Mouse (Mus musculus) lung, postnatal 14 days (tissue): ENCODE measurements around the gene Sparc.

Experiments
- DNase-seq: peaks from one replicate; pipeline ENCODE4 v3.0.0; 2021

The Sparc gene

GRCm38 (mm10) chr11:55404659-55405457 is 18.1 kb downstream of the Sparc start:
- DNase-seq: no peak

DNA sequence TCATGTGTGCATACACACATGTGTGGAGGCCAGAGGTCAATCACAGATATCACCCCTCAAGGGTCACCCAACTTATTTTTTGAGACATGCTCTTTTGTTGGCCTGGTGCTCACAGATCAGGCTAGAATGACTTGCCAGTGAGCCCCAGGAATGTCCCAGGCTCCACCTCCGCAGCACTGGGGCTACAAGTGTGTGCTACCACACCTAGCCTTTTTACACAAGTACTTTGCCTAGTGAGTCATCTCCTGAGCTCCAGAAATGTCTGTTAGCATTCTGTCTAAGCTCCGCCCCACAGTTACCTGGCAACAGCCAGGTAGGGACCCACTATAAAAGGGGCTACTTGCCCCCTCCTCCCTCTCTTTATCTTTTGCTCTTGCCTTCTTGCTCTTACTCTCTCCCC is 22.1 kb downstream of the Sparc start:
- DNase-seq: no peak

DNA sequence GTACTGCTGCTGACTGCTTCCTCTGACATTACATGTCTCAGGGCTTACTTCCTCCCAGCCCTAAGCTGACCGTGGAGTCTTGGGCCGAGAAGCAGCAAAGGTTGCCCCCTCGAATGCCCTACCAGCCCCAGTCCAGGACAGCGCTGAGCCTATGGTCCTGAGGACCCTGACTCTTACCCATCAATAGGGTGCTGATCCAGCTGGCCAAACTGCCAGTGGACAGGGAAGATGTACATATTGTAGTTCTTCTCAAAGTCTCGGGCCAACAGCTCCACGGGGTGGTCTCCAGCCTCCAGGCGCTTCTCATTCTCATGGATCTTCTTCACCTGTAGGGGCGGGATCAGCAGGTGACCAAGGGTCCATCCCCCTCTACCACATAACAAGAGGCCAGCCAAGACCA is 24.6 kb downstream of the Sparc start:
- no peak for DNase-seq

DNA sequence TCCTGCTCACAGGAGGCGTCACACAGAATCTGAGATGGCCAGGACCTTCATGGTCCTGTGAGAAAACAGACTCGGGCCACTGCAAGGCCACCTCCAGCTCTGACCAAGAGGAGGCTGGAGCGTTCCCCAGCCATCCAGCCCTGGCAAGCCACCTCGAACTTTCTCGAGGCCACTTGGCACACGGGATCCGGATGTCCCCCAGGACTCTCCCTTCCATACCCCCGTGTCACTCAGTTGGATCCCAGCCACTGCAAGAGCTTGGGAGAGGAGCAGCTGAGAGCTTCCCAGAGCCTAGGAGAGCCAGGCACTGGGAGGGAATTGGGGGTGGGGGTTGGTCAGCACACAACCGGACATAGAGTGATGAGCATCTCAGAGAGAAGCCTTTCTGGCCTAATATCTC is 25.5 kb downstream of the Sparc start:
- no peak for DNase-seq

GRCm38 (mm10) chr11:55397036-55397435 is 25.9 kb downstream of the Sparc start:
- DNase-seq: no peak

DNA sequence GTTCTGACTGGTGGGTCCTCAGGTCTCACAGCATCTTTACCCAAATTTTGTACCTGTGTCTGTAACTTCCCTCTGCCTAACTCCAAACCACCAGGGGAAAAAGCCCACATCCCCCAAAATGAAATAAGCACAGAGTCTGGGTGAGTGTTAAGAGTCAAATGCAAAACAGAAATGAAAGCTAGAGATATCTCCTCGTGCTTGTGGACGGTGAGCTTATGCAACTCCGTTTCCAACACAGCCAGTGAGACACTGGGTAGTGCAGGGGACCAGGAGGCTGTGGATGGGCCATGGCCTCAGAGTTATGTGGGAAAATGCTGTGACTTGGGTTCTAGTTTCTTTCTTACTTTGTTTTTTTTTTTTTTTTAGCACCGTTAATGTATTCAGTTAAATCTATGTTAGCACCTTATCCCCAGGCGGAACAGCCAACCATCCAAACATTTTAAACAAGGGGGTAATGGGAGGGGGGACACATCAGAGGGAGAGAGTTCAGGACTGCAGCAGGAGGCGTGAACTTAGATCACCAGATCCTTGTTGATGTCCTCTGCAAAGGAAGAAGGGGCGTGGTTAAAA is 27.8 kb downstream of the Sparc start:
- DNase-seq: no peak

GRCm38 (mm10) chr11:55394592-55394991 is 28.4 kb downstream of the Sparc start:
- DNase-seq: no peak

- DNase-seq: no peak
Observed at GRCm38 (mm10) chr11:55392474-55392873, 30.5 kb downstream of the Sparc start.

DNA sequence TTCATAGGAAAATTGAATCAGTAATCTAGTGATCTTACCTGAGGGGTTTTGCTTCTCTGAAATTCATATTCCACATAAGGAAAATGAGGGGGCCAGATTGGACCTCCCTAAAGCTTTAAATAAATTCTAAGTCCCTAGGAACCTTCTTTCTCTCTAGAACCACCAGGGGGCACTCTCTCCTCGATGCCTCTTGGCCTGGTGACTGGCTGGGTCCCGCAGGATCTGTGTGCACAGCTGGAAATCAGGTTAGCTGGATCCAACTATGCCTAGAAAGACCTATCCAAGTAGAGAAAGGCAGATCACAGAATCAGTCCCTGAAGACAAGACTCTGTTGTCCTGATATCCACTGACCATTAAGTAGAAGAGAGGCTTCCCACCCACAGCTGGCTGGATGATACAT is 33.2 kb downstream of the Sparc start:
- DNase-seq: peak; percentile 79

- DNase-seq: no peak
Observed at GRCm38 (mm10) chr11:55387576-55387975, 35.4 kb downstream of the Sparc start.

DNA sequence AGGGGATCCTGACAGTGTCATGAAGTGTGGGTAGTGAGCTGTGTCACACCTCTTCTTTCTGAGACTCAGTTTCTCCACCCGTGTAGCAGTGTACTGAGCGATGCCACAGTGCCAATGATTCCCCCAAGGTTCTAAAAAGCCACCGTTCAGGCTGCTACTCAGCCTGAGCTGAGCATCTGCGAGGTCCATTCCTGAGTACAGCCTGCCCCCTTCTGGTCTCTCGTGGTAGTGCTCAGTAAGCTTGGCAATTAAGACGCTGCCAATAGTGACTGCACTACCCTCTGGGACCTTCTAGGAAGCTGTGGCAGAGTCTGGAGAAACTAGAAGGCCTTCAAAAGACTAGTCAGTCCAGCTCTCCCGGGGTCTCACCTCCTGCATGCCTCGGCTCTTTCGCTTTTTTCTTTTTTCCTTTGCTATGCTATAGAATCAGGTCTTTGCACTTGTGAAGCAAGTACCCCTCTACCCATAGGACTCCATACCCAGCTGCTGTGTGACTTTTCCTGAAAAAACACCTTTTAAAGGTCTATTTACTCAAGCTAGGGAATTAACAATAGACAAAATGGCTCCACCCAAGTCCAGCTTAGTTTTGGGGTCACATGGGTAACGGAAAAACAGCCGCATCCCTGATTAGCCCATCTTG is 36.4 kb downstream of the Sparc start:
- peak; percentile 93 for DNase-seq

- DNase-seq: no peak
Observed at GRCm38 (mm10) chr11:55383463-55384045, 39.4 kb downstream of the Sparc start.

DNA sequence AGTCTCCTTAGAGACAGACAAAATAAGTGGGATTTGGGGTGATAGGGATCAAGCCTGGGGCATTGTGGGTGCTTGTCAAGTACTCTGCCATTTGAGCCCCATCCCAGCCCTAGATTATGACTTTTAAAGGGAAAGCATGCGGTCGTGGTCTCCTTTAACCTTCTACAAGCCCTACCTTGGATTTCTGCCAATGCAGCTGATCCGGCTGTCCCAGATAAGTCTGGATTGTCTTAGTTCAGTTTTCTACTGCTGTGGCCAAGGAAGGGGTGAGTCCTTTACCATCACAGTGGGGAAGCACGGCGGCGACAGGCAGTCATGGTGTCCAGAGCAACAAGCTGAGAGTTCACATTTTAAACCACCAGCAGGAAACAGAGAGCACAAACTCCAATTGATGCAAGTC is 42.1 kb downstream of the Sparc start:
- no peak for DNase-seq

- DNase-seq: peak; percentile 75
Observed at GRCm38 (mm10) chr11:55378371-55378770, 44.6 kb downstream of the Sparc start.

DNA sequence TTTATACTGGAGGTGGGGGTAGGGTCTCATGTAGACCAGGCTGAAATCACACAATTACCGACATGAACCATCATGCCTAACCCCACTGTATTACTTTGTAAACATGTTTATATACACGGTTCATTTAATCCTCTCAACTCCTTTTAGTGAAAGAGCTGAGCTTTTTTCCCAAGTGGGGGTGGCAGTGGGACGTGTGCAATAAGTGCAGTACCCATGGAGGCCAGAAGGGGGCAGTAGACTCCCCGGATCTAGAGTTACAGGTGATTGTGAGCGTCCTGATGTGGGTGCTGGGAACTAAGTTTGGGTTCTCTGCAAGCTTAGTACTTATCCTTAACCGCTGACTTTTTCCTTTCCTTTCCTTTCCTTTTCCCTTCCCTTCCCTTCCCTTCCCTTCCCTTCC is 49.1 kb downstream of the Sparc start:
- no peak for DNase-seq

GRCm38 (mm10) chr11:55373373-55373772 is 49.6 kb downstream of the Sparc start:
- DNase-seq: no peak

DNA sequence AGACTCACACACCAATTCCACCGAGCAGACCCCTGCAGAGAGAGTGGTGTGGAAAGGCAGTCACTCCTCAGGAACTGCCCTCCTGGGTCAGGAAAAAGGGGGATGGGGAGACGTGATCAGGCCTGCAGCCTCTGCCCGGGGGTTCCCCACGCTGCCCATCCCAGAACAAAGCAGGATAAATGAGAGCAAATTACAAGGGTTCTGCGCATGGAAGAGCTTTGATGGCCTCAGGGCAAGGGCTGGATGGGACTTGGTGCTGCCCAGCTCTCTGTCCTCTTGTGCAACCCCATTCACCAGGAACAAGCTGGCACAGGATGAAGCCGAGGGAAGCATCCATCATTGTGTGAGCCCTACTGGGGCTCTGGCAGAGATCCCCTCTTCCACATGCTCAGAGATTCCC is 51.0 kb downstream of the Sparc start:
- no peak for DNase-seq

DNA sequence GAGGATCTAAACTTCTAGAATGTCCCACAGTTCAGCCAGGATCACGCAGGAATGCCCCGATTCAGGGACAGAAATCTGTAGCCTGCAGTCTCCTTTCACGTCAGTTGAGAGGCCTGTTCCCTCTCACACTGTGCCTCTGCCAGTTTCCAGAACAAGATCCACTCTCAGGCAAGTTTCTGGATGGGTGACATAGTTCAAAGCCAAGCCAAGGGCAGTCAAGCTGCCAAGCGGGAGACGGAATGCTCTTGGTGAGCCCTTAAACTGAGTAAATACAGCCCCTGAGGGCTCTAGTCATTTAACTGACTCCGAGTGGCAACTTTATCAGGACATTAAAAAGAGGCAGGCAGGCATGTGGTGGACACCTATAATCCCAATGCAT is 53.9 kb downstream of the Sparc start:
- peak; percentile 49 for DNase-seq

- no peak for DNase-seq
Observed at GRCm38 (mm10) chr11:55368388-55369092, 54.4 kb downstream of the Sparc start.

GRCm38 (mm10) chr11:55367783-55368182 is 55.2 kb downstream of the Sparc start:
- no peak for DNase-seq

DNA sequence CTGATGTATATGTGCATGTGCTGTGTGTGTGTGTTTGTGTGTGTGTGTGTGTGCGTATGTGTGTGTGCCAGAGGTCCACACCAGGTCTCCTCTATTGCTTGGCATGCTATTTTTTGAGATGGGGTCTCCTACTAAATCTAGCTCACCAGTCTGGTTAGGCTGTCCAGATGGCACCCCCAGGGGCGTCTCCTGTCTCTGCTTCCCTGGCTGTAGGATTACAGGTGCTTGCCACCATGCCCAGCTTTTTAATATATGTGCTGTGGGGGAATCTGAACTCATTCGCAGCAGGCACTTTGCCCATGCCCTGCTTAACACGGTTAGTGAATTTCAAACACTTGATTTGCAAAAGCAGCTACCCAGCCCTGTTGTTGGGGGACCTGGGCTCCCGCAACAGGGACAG is 57.1 kb downstream of the Sparc start:
- no peak for DNase-seq

GRCm38 (mm10) chr11:55365242-55365641 is 57.7 kb downstream of the Sparc start:
- no peak for DNase-seq

GRCm38 (mm10) chr11:55364662-55365061 is 58.3 kb downstream of the Sparc start:
- DNase-seq: no peak
